Mouse (Mus musculus) hindbrain, embryonic 13.5 days (tissue): ENCODE measurements around the gene Kcnip4. TPM values are rescaled to one million over a fixed set of nuclear protein-coding genes. Genes with fewer than 3 reads are reported as not detected.
A peak's percentile ranks its signal among the peaks of the same experiment; 100 is the strongest.

Experiments used
- ATAC-seq: fragments of 200-750 bp; cut with Nextera tagmentation; 2 replicates; pipeline ENCODE4 v1.8.0; 2017; ENCODE audit warnings: moderate TSS enrichment; ENCODE audit not compliant: low FRiP score
- H3K27ac ChIP-seq: fragments of 300-500 bp; sonication (generic); 2 replicates; pipeline ENCODE4 v1.5.1; 2015; ENCODE audit warnings: inconsistent platforms, mild to moderate bottlenecking, moderate library complexity
- H3K27me3 ChIP-seq: fragments of 300-500 bp; sonication (generic); 2 replicates; pipeline ENCODE4 v1.6.1; 2015; ENCODE audit warnings: mild to moderate bottlenecking, inconsistent platforms
- H3K36me3 ChIP-seq: fragments of 300-500 bp; sonication (generic); 2 replicates; pipeline ENCODE4 v1.6.1; 2015; ENCODE audit warnings: mild to moderate bottlenecking, inconsistent platforms
- H3K4me1 ChIP-seq: fragments of 300-500 bp; sonication (generic); replicated peaks from 2 replicates; pipeline ENCODE4 v1.6.1; 2015; ENCODE audit warnings: inconsistent platforms
- H3K4me2 ChIP-seq: fragments of 300-500 bp; sonication (generic); 2 replicates; pipeline ENCODE4 v1.6.1; 2015; ENCODE audit warnings: inconsistent platforms, mild to moderate bottlenecking, moderate library complexity
- H3K4me3 ChIP-seq: fragments of 300-500 bp; sonication (generic); 2 replicates; pipeline ENCODE4 v1.5.1; 2015; ENCODE audit warnings: mild to moderate bottlenecking, inconsistent platforms
- H3K9ac ChIP-seq: fragments of 300-500 bp; sonication (generic); 2 replicates; pipeline ENCODE4 v1.6.1; 2015; ENCODE audit warnings: mild to moderate bottlenecking, inconsistent platforms
- H3K9me3 ChIP-seq: fragments of 300-500 bp; sonication (generic); 2 replicates; pipeline ENCODE4 v1.6.1; 2016; ENCODE audit warnings: inconsistent platforms
- WGBS: fragments of 180-500 bp; shearing (Covaris S2); methylation state at CpG from one replicate; pipeline ENCODE4 v1.1.7; 2015; 5-methylcytosine and 5-hydroxymethylcytosine counted together
- polyA plus RNA-seq: library from polyadenylated mRNA; unstranded; fragments of >200 nt; fragmentation: Nextera tagmentation; extraction: Ambion mirVana; gene quantifications from 2 replicates; pipeline ENCODE4 v1.2.1, GENCODE M21; 2015

Kcnip4 gene
- polyA plus RNA-seq, 1 experiment from 2014 or later, result 11.1 TPM

- no peak overlapping the region for H3K4me3 ChIP-seq
- no peak for ATAC-seq
- H3K27me3 ChIP-seq, result no peaks in the 10 kb centered on the region
- WGBS, result 86% methylated on average over 3 of the region's 3 CpGs
- H3K36me3 ChIP-seq, result no peaks in the 10 kb centered on the region
- H3K27ac ChIP-seq, result no peak overlapping the region
- no peak overlapping the region for H3K9ac ChIP-seq
- H3K4me1 ChIP-seq, result no peaks in the 10 kb centered on the region
- H3K9me3 ChIP-seq, result no peaks in the 10 kb centered on the region
- no peak overlapping the region for H3K4me2 ChIP-seq
These were observed 1021.6 kb downstream of the Kcnip4 start for GRCm38 (mm10) chr5:48503094-48503493.

GRCm38 (mm10) chr5:48502442-48502841 is 1022.3 kb downstream of the Kcnip4 start:
- no peak overlapping the region for H3K27ac ChIP-seq
- no peak for ATAC-seq

GRCm38 (mm10) chr5:48500204-48500603 is 1024.5 kb downstream of the Kcnip4 start:
- H3K4me3 ChIP-seq, result no peak overlapping the region

More at GRCm38 (mm10) chr5:48502442-48502841, 1022.3 kb downstream of the Kcnip4 start:
- H3K4me1 ChIP-seq, result no peaks in the 10 kb centered on the region
- H3K9me3 ChIP-seq, result no peaks in the 10 kb centered on the region
- no peaks in the 10 kb centered on the region for H3K36me3 ChIP-seq
- H3K9ac ChIP-seq, result no peak overlapping the region
- no peak overlapping the region for H3K4me2 ChIP-seq
- H3K4me3 ChIP-seq, result no peak overlapping the region
- no peaks in the 10 kb centered on the region for H3K27me3 ChIP-seq

GRCm38 (mm10) chr5:48490864-48491477 is 1033.7 kb downstream of the Kcnip4 start:
- Histone ChIP-seq H3K4me3 (no peak overlapping the region), H3K9ac (no peak overlapping the region), H3K4me2 (no peak overlapping the region), H3K9me3 (no peaks in the 10 kb centered on the region), H3K4me1 (peaks cover 6% of the 10 kb centered on the region; the same call in 1 of the 2 replicates), H3K27me3 (no peaks in the 10 kb centered on the region), H3K36me3 (no peaks in the 10 kb centered on the region), H3K27ac (no peak overlapping the region)
- WGBS, result 86% methylated on average over 3 of the region's 3 CpGs
- ATAC-seq, result no peak

More at GRCm38 (mm10) chr5:48500204-48500603, 1024.5 kb downstream of the Kcnip4 start:
- no peaks in the 10 kb centered on the region for H3K4me1 ChIP-seq
- H3K9me3 ChIP-seq, result no peaks in the 10 kb centered on the region
- H3K27me3 ChIP-seq, result no peaks in the 10 kb centered on the region
- no peak overlapping the region for H3K27ac ChIP-seq
- ATAC-seq, result no peak
- H3K4me2 ChIP-seq, result no peak overlapping the region
- no peak overlapping the region for H3K9ac ChIP-seq
- H3K36me3 ChIP-seq, result no peaks in the 10 kb centered on the region
- 83% methylated on average over 5 of the region's 5 CpGs for WGBS

GRCm38 (mm10) chr5:48489549-48490288 is 1035.0 kb downstream of the Kcnip4 start:
- WGBS, result 6% methylated on average over 5 of the region's 5 CpGs
- Histone ChIP-seq H3K27me3 (no peaks in the 10 kb centered on the region), H3K36me3 (no peaks in the 10 kb centered on the region), H3K4me3 (no peak overlapping the region), H3K4me2 (no peak overlapping the region), H3K27ac (no peak overlapping the region), H3K9me3 (no peaks in the 10 kb centered on the region), H3K9ac (no peak overlapping the region), H3K4me1 (peaks cover 6% of the 10 kb centered on the region; the same call in 1 of the 2 replicates)
- ATAC-seq, result peak; percentile 57

- WGBS, result 94% methylated on average over 2 of the region's 2 CpGs
- Histone ChIP-seq H3K4me1 (no peaks in the 10 kb centered on the region), H3K4me3 (no peak overlapping the region), H3K9me3 (no peaks in the 10 kb centered on the region), H3K27ac (no peak overlapping the region), H3K27me3 (no peaks in the 10 kb centered on the region), H3K9ac (no peak overlapping the region), H3K36me3 (no peaks in the 10 kb centered on the region), H3K4me2 (no peak overlapping the region)
- ATAC-seq, result no peak
These were observed 1041.6 kb downstream of the Kcnip4 start for GRCm38 (mm10) chr5:48483112-48483511.

- Histone ChIP-seq H3K27ac (no peak overlapping the region), H3K9me3 (no peaks in the 10 kb centered on the region), H3K27me3 (no peaks in the 10 kb centered on the region), H3K36me3 (no peaks in the 10 kb centered on the region), H3K9ac (no peak overlapping the region), H3K4me2 (no peak overlapping the region), H3K4me1 (no peaks in the 10 kb centered on the region), H3K4me3 (no peak overlapping the region)
- 77% methylated on average over 2 of the region's 2 CpGs for WGBS
- no peak for ATAC-seq
These were observed 1064.5 kb downstream of the Kcnip4 start for GRCm38 (mm10) chr5:48460221-48460620.

- no peak overlapping the region for H3K9ac ChIP-seq
- no peak overlapping the region for H3K4me2 ChIP-seq
- H3K27me3 ChIP-seq, result no peaks in the 10 kb centered on the region
- H3K9me3 ChIP-seq, result no peaks in the 10 kb centered on the region
- H3K27ac ChIP-seq, result no peak overlapping the region
- ATAC-seq, result no peak
- H3K4me3 ChIP-seq, result no peak overlapping the region
- 59% methylated on average over 1 of the region's 1 CpGs for WGBS
- 0 out of 2 replicates have a peak, but pooled peaks cover 5% of the 10 kb centered on the region for H3K4me1 ChIP-seq
- H3K36me3 ChIP-seq, result no peaks in the 10 kb centered on the region
These were observed 1075.8 kb downstream of the Kcnip4 start for GRCm38 (mm10) chr5:48448888-48449287.

GRCm38 (mm10) chr5:48430459-48430858 is 1094.2 kb downstream of the Kcnip4 start:
- Histone ChIP-seq H3K27me3 (no peaks in the 10 kb centered on the region), H3K4me2 (no peak overlapping the region), H3K4me3 (no peak overlapping the region), H3K9me3 (no peaks in the 10 kb centered on the region), H3K27ac (no peak overlapping the region), H3K4me1 (no peaks in the 10 kb centered on the region), H3K9ac (no peak overlapping the region), H3K36me3 (no peaks in the 10 kb centered on the region)
- ATAC-seq, result peak; percentile 52; the same call in 1 of the 2 replicates

GRCm38 (mm10) chr5:48421957-48422356 is 1102.8 kb downstream of the Kcnip4 start:
- Histone ChIP-seq H3K9ac (no peak overlapping the region), H3K9me3 (no peaks in the 10 kb centered on the region), H3K4me1 (no peaks in the 10 kb centered on the region), H3K36me3 (no peaks in the 10 kb centered on the region), H3K4me2 (no peak overlapping the region), H3K27me3 (no peaks in the 10 kb centered on the region), H3K4me3 (no peak overlapping the region), H3K27ac (no peak overlapping the region)
- ATAC-seq, result no peak
- 96% methylated on average over 1 of the region's 1 CpGs for WGBS

- no peak for ATAC-seq
- no peak overlapping the region for H3K27ac ChIP-seq
- H3K9ac ChIP-seq, result no peak overlapping the region
- no peak overlapping the region for H3K4me2 ChIP-seq
- H3K9me3 ChIP-seq, result no peaks in the 10 kb centered on the region
- WGBS, result 91% methylated on average over 2 of the region's 2 CpGs
- no peaks in the 10 kb centered on the region for H3K36me3 ChIP-seq
- no peaks in the 10 kb centered on the region for H3K27me3 ChIP-seq
- H3K4me3 ChIP-seq, result no peak overlapping the region
- H3K4me1 ChIP-seq, result no peaks in the 10 kb centered on the region
These were observed 1105.0 kb downstream of the Kcnip4 start for GRCm38 (mm10) chr5:48419741-48420140.

GRCm38 (mm10) chr5:48412261-48412660 is 1112.4 kb downstream of the Kcnip4 start:
- no peaks in the 10 kb centered on the region for H3K27me3 ChIP-seq
- ATAC-seq, result no peak
- no peaks in the 10 kb centered on the region for H3K36me3 ChIP-seq
- no peak overlapping the region for H3K4me3 ChIP-seq
- H3K9me3 ChIP-seq, result no peaks in the 10 kb centered on the region
- 95% methylated on average over 4 of the region's 4 CpGs for WGBS
- H3K4me1 ChIP-seq, result no peaks in the 10 kb centered on the region
- H3K4me2 ChIP-seq, result no peak overlapping the region
- no peak overlapping the region for H3K27ac ChIP-seq
- H3K9ac ChIP-seq, result no peak overlapping the region

- Histone ChIP-seq H3K4me2 (no peak overlapping the region), H3K27ac (no peak overlapping the region), H3K4me3 (no peak overlapping the region), H3K9ac (no peak overlapping the region), H3K4me1 (no peaks in the 10 kb centered on the region), H3K27me3 (no peaks in the 10 kb centered on the region), H3K36me3 (no peaks in the 10 kb centered on the region), H3K9me3 (no peaks in the 10 kb centered on the region)
- WGBS, result 82% methylated on average over 4 of the region's 4 CpGs
- no peak for ATAC-seq
These were observed 1113.2 kb downstream of the Kcnip4 start for GRCm38 (mm10) chr5:48411462-48411861.
